Mouse (Mus musculus) neural tube, embryonic 11.5 days (tissue): ENCODE data around the gene Appbp2. TPM values are rescaled to one million over a fixed set of nuclear protein-coding genes. Genes with fewer than 3 reads are reported as not detected.

Experiments used
- ATAC-seq: fragments of 200-750 bp; cut with Nextera tagmentation; 2 replicates; pipeline ENCODE4 v1.8.0; 2017; ENCODE audit warnings: moderate number of reproducible peaks, mild to moderate bottlenecking, moderate TSS enrichment, moderate library complexity; ENCODE audit not compliant: insufficient read depth, low FRiP score, low TSS enrichment
- DNase-seq: peaks from one replicate; pipeline ENCODE4 v3.0.0-alpha.2; 2015; ENCODE audit warnings: low spot score
- H3K27ac ChIP-seq: fragments of 300-500 bp; sonication (generic); 2 replicates; pipeline ENCODE4 v1.5.1; 2014; ENCODE audit warnings: low read depth, mild to moderate bottlenecking, low read length
- H3K27me3 ChIP-seq: fragments of 300-500 bp; sonication (generic); 2 replicates; pipeline ENCODE4 v1.6.1; 2014; ENCODE audit warnings: mild to moderate bottlenecking, low read length, mixed read lengths; ENCODE audit not compliant: control insufficient read depth, insufficient read depth
- H3K36me3 ChIP-seq: fragments of 300-500 bp; sonication (generic); 2 replicates; pipeline ENCODE4 v1.6.1; 2014; ENCODE audit warnings: mild to moderate bottlenecking, low read length, moderate library complexity, mixed read lengths; ENCODE audit not compliant: control insufficient read depth, insufficient read depth
- H3K4me1 ChIP-seq: fragments of 300-500 bp; sonication (generic); 2 replicates; pipeline ENCODE4 v1.6.1; 2014; ENCODE audit warnings: low read length, mixed read lengths; ENCODE audit not compliant: control insufficient read depth, insufficient read depth
- H3K4me2 ChIP-seq: fragments of 300-500 bp; sonication (generic); 2 replicates; pipeline ENCODE4 v1.6.1; 2014; ENCODE audit warnings: low read depth, mild to moderate bottlenecking, moderate library complexity
- H3K4me3 ChIP-seq: fragments of 300-500 bp; sonication (generic); 2 replicates; pipeline ENCODE4 v1.5.1; 2014; ENCODE audit warnings: low read depth, low read length
- H3K9ac ChIP-seq: fragments of 300-500 bp; sonication (generic); 2 replicates; pipeline ENCODE4 v1.6.1; 2014; ENCODE audit warnings: mild to moderate bottlenecking, low read length
- H3K9me3 ChIP-seq: fragments of 300-500 bp; sonication (generic); 2 replicates; pipeline ENCODE4 v1.6.1; 2016; ENCODE audit warnings: low read length; ENCODE audit not compliant: control insufficient read depth
- WGBS: fragments of 180-500 bp; shearing (Covaris S2); extraction: QIAGEN DNeasy Blood & Tissue Kit; methylation state at CpG from one replicate; pipeline ENCODE4 v1.1.7; 2014; 5-methylcytosine and 5-hydroxymethylcytosine counted together
- polyA plus RNA-seq: library from polyadenylated mRNA; unstranded; fragments of >200 nt; fragmentation: Nextera tagmentation; extraction: Ambion mirVana; gene quantifications from 2 replicates; pipeline ENCODE4 v1.2.1, GENCODE M21; 2014

Gene Appbp2
- polyA plus RNA-seq, 1 experiment from 2014 or later: 61.5 TPM

DNA sequence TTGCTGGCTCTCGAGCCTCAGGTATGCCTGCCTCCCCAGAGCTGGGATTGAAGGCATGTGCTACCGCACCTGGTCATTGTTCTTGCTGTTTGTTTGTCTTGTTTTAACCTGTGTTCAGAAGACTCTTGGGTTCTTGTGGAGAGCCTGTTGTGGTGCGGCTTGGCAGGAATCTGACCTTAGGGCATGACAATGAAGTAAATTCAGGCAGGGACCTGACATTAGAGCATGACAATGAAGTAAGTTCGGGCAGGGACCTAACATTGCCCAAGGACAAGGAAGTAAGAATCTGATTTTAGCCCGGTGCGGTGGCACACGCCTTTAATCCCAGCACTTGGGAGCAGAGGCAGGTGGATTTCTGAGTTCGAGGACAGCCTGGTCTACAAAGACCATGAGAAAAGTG, 6.3 kb upstream of the Appbp2 start:
- H3K4me2 ChIP-seq: no peak overlapping the region
- no peak overlapping the region for H3K27ac ChIP-seq
- 89% methylated on average over 8 of the region's 8 CpGs for WGBS
- no peaks in the 10 kb centered on the region for H3K27me3 ChIP-seq
- H3K36me3 ChIP-seq: no peaks in the 10 kb centered on the region
- no peaks in the 10 kb centered on the region for H3K9me3 ChIP-seq
- H3K9ac ChIP-seq: no peak overlapping the region
- H3K4me1 ChIP-seq: no peaks in the 10 kb centered on the region
- DNase-seq (no peak), ATAC-seq (no peak)
- no peak overlapping the region for H3K4me3 ChIP-seq

DNA sequence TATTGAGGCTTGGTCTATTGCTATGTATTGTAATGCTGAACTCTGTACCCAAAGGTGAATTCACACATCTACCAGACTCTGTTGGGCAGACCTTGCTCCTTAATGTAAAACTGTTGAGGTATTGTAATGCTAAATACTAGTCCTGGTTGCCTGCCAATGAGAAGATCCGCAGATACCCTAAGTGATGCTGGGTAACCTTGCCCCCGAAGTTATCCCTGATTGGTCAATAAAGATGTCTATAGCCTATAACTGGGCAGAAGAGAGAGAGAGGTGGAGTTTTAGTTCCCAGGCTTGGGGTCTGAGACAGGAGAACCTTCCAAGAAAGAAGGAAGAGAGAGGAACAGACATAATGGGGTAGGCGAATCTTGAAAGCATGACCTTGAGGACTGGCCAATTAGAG, 5.3 kb upstream of the Appbp2 start:
- H3K9me3 ChIP-seq: no peaks in the 10 kb centered on the region
- no peak overlapping the region for H3K27ac ChIP-seq
- no peak overlapping the region for H3K4me2 ChIP-seq
- no peaks in the 10 kb centered on the region for H3K27me3 ChIP-seq
- H3K9ac ChIP-seq: no peak overlapping the region
- no peaks in the 10 kb centered on the region for H3K36me3 ChIP-seq
- H3K4me3 ChIP-seq: no peak overlapping the region
- WGBS: 95% methylated on average over 3 of the region's 3 CpGs
- ATAC-seq (no peak), DNase-seq (no peak)
- no peaks in the 10 kb centered on the region for H3K4me1 ChIP-seq

DNA sequence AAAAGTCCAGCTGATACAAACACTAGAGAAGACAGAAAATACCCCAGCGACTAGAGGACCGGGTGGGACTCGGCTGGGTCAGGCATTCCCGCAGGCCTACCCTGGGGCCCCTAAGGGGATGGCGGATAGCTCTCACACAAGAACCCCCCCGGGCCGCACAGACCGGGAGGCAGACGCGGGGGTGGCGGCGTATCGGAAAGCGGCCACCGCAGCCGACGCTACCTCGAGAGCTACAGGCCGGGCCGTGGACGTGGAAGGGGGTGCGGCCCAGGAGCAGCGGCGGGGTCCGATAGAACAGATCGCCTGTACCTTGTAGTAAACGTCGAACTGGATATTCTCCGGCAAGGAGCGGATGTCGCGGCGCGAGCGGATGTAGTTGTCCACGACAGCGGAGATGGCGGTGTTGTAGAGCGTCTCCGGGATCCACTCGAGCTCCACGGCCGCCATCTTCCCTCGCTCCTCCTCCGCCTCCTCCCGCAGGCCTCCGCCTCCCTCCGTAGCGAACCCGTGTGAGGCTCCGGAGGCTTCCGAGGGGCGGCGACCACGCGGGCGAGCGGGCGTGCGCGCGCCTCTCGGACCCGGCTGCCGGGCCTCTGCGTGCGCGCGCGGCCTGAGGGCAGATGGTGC, 454 bp downstream of the Appbp2 start:
- DNase-seq (peak; percentile 85), ATAC-seq (peak; percentile 90)
- Histone ChIP-seq H3K4me2 (peak overlapping the region; percentile 50), H3K27me3 (no peaks in the 10 kb centered on the region), H3K36me3 (no peaks in the 10 kb centered on the region), H3K9ac (peak overlapping the region; percentile 87), H3K4me1 (peaks cover 5% of the 10 kb centered on the region; the same call in 1 of the 2 replicates), H3K27ac (peak overlapping the region; percentile 98), H3K9me3 (no peaks in the 10 kb centered on the region), H3K4me3 (peak overlapping the region; percentile 77)
- under 1% methylated on average over 68 of the region's 70 CpGs for WGBS

DNA sequence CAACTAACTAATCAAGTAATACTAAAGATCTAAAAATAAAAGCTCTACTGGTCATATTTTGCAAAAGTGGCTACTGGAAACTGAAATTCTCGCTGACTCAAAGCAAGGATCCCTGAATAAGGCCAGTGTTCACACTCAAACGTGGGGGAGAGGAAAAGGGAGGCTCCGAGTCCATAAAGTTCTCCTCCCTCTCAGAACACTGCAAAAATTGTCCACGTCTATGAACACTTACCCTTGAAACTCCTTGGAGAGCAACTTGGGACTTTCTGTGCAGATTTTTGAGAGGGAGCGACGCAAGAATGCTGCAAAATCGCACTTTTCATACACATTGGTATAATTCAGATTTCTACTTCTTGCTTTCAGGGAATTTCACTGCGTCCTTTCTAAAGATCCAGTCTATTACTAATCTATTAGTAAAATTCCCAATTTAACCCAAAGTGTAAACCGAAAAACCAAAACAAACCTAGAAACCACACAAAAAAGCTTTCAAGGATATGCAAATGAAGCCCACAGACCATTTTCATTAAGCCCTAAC, 1.2 kb downstream of the Appbp2 start:
- H3K9ac ChIP-seq: peak overlapping the region; percentile 87

DNA sequence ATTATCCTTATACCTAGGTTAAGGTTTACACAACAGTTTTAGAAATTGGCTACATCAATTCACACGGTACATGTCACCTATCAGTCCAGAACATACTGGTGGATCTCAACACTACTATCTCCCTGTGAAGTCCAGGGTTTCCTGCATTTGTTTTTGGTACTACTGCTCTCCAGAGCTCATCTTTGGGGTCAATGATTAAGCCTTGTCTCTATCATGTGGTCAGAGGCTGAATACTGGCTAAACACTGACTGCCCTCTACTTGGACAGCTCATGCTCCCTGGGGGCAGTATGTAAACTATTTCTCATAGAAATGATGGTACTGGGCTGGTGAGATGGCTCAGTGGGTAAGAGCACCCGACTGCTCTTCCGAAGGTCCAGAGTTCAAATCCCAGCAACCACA, 11.7 kb downstream of the Appbp2 start:
- WGBS: 98% methylated on average over 3 of the region's 3 CpGs
- ATAC-seq: no peak

More for the DNA sequence above, 1.2 kb downstream of the Appbp2 start:
- ATAC-seq (no peak), DNase-seq (no peak)
- WGBS: 20% methylated on average over 9 of the region's 9 CpGs
- H3K4me1 ChIP-seq: peaks cover 5% of the 10 kb centered on the region; the same call in 1 of the 2 replicates
- no peaks in the 10 kb centered on the region for H3K9me3 ChIP-seq
- H3K36me3 ChIP-seq: no peaks in the 10 kb centered on the region
- no peaks in the 10 kb centered on the region for H3K27me3 ChIP-seq
- peak overlapping the region; percentile 77 for H3K4me3 ChIP-seq
- no peak overlapping the region; the same call in 1 of the 2 replicates for H3K27ac ChIP-seq
- peak overlapping the region; percentile 50 for H3K4me2 ChIP-seq

DNA sequence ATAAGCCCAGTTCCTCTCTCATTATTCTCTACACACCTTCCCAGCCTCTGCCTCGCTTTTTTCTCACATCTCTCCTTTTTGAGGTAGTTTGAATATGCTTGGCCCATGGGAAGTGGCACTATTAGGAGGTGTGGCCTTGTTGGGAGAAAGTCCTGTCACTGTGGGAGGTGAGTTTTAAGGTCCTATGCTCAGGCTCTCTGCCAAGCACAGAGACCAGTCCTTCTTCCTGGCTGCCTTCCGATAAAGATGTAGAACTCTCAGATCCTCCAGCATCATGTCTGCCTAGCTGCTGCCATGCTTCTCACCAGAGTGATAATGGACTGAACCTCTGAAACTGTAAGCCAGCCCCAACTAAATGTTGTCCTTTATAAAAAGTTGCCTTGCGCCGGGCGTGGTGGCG, 12.4 kb downstream of the Appbp2 start:
- Histone ChIP-seq H3K36me3 (no peaks in the 10 kb centered on the region), H3K9me3 (no peaks in the 10 kb centered on the region)

More for the DNA sequence above, 11.7 kb downstream of the Appbp2 start:
- Histone ChIP-seq H3K9ac (no peak overlapping the region), H3K4me2 (no peak overlapping the region), H3K4me1 (no peaks in the 10 kb centered on the region), H3K36me3 (no peaks in the 10 kb centered on the region), H3K4me3 (no peak overlapping the region), H3K9me3 (no peaks in the 10 kb centered on the region), H3K27ac (no peak overlapping the region), H3K27me3 (no peaks in the 10 kb centered on the region)
- no peak for DNase-seq

DNA sequence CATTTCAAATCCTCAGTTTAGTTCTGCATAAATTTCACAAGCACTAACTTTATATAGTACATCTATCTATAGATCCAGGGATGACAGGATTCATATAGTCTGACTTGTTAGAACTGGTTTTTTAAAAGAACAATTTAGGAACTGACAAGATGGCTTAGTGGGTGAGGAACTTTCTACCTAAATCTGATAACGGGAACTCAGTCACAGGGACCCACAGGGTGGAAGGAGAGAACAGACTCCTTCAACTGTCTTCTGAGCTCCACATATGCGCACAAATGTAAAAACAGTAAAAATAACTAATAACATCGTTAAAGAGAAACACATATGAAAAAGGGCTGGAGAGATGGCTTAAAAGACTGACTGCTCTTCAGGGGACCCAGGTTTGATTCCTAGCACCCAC, 15.9 kb downstream of the Appbp2 start:
- no peaks in the 10 kb centered on the region for H3K9me3 ChIP-seq
- DNase-seq (no peak), ATAC-seq (no peak)
- WGBS: 94% methylated on average over 3 of the region's 3 CpGs
- H3K4me2 ChIP-seq: no peak overlapping the region
- no peaks in the 10 kb centered on the region for H3K4me1 ChIP-seq
- H3K9ac ChIP-seq: no peak overlapping the region
- no peaks in the 10 kb centered on the region for H3K27me3 ChIP-seq
- no peak overlapping the region for H3K4me3 ChIP-seq
- H3K27ac ChIP-seq: no peak overlapping the region
- H3K36me3 ChIP-seq: peaks cover 4% of the 10 kb centered on the region; the same call in 1 of the 2 replicates

More for the DNA sequence above, 12.4 kb downstream of the Appbp2 start:
- no peak for DNase-seq
- Histone ChIP-seq H3K27me3 (no peaks in the 10 kb centered on the region), H3K9ac (no peak overlapping the region), H3K27ac (no peak overlapping the region), H3K4me2 (no peak overlapping the region), H3K4me1 (no peaks in the 10 kb centered on the region), H3K4me3 (no peak overlapping the region)
- no peak for ATAC-seq
- 98% methylated on average over 6 of the region's 6 CpGs for WGBS

DNA sequence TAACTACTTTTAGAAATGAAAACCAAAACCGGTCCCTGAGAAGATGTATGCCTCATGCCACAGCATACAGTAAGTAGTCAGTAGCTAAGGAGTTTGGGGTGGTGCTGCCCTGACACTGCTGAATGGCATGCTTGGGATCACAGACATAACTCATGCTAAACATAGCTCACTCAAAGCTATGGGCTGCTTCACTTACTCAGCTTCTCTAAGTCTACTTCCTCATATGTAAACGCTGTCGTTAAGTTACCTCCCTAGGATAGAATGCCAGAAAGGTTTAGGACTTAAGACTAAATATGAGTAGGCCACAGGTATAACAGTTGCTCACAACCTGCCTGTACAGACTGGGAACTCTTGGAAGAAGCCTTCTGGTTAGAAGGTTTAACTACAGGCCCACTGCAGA, 20.3 kb downstream of the Appbp2 start:
- 96% methylated on average over 3 of the region's 3 CpGs for WGBS
- H3K4me2 ChIP-seq: no peak overlapping the region
- H3K9me3 ChIP-seq: no peaks in the 10 kb centered on the region
- no peak overlapping the region for H3K4me3 ChIP-seq
- H3K36me3 ChIP-seq: peaks cover 9% of the 10 kb centered on the region
- DNase-seq: no peak
- ATAC-seq: no peak
- no peaks in the 10 kb centered on the region for H3K27me3 ChIP-seq
- no peak overlapping the region for H3K27ac ChIP-seq
- no peaks in the 10 kb centered on the region for H3K4me1 ChIP-seq
- H3K9ac ChIP-seq: no peak overlapping the region

DNA sequence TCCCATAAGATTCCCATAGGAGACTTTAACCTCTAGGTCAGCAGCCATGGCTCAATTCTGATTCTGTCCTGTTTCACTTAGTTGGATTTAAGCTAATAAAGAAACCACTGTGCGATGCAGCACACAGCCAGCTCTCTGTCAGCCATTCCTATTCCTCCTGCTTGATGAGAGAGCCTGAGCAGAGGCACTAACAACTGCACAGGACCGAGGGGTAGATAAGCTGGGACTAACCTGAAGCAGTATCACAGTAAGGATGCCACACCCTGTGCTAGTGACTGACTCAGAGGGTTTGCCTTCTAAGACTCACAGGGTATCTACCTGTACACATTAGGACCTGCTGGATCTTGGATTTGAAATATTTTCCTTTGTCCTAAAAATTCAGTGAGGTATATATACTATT, 21.7 kb downstream of the Appbp2 start:
- Histone ChIP-seq H3K4me1 (no peaks in the 10 kb centered on the region), H3K4me3 (no peak overlapping the region), H3K9me3 (no peaks in the 10 kb centered on the region), H3K4me2 (no peak overlapping the region), H3K27ac (no peak overlapping the region), H3K27me3 (no peaks in the 10 kb centered on the region), H3K36me3 (peaks cover 12% of the 10 kb centered on the region), H3K9ac (no peak overlapping the region)
- ATAC-seq (no peak), DNase-seq (no peak)
- WGBS: 93% methylated on average over 2 of the region's 2 CpGs
